Mouse (Mus musculus): ENCODE data around the gene Ndel1. TPM values are rescaled to one million over a fixed set of nuclear protein-coding genes. Genes with fewer than 3 reads are reported as not detected.

The Ndel1 gene
- polyA plus RNA-seq, 1 experiment from 2014 or later: 96.9 TPM

- Histone ChIP-seq H3K27ac (replicated peaks) (no peak overlapping the region), H3K9ac (no peak overlapping the region), H3K9me3 (no peaks in the 10 kb centered on the region), H3K4me3 (no peak overlapping the region), H3K4me2 (no peak overlapping the region), H3K4me1 (replicated peaks) (no peaks in the 10 kb centered on the region), H3K27me3 (no peaks in the 10 kb centered on the region), H3K36me3 (no peaks in the 10 kb centered on the region)
- whole genome bisulfite sequencing: 85% methylated on average over 5 of the region's 5 CpGs
- ATAC-seq (ENCODE audit: low read depth): no peak
These were observed 20.2 kb upstream of the Ndel1 start for GRCm38 (mm10) chr11:68891823-68892222.

DNA sequence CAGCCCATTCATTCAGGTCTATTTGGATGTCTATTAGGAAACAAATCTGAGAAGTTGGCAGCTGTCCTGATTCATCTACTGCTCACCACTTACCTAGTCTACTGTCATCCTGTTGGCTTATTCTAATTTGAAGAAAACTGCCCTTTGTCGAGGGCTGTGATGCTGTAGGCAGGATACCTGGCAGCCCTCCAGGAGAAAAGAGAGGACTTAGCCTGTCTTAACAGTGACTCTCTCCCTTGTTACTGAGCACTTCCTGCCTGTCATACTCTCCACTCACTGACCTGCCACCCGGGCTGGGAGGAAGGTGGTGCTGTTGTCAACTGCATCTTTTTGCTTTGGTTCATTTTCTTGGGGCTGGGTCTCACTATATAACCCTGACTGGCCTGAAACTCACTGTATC is 19.0 kb upstream of the Ndel1 start:
- no peak for ATAC-seq (ENCODE audit: low read depth)
- 39% methylated on average over 2 of the region's 2 CpGs for WGBS

DNA sequence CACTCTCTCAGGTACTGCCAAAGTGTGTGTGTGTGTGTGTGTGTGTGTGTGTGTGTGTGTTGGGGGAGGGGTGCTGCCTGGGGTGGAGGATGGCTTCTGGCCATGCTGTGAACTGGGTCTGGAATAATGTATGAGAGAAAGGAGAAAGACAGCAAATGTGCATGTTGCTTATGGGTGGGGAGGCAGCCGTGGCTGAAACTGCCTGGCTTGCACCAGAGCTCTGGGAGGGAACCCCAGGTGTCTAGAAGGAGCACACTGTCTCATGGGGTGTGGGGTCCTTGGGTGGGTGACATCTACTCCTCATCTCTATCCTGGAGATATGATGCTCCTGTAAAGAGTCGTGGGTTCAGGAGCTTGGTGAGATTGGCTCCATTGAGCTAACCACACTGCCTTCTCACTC is 17.0 kb upstream of the Ndel1 start:
- no peaks in the 10 kb centered on the region for H3K36me3 ChIP-seq
- 87% methylated on average over 2 of the region's 2 CpGs for WGBS
- no peaks in the 10 kb centered on the region for H3K9me3 ChIP-seq
- no peak overlapping the region for H3K27ac ChIP-seq (replicated peaks)
- H3K9ac ChIP-seq: no peak overlapping the region
- no peak for ATAC-seq (ENCODE audit: low read depth)
- no peak overlapping the region for H3K4me3 ChIP-seq
- H3K4me1 ChIP-seq (replicated peaks): no peaks in the 10 kb centered on the region
- no peaks in the 10 kb centered on the region for H3K27me3 ChIP-seq
- no peak overlapping the region for H3K4me2 ChIP-seq

More for the DNA sequence above, 19.0 kb upstream of the Ndel1 start:
- no peaks in the 10 kb centered on the region for H3K4me1 ChIP-seq (replicated peaks)
- H3K9me3 ChIP-seq: no peaks in the 10 kb centered on the region
- no peaks in the 10 kb centered on the region for H3K36me3 ChIP-seq
- H3K27me3 ChIP-seq: no peaks in the 10 kb centered on the region
- H3K9ac ChIP-seq: no peak overlapping the region
- H3K27ac ChIP-seq (replicated peaks): no peak overlapping the region
- no peak overlapping the region for H3K4me3 ChIP-seq
- no peak overlapping the region for H3K4me2 ChIP-seq

- no peak for ATAC-seq (ENCODE audit: low read depth)
- Histone ChIP-seq H3K4me3 (no peak within 1 kb of the TSS), H3K9me3 (no peaks in the 10 kb centered on the region), H3K9ac (no peak within 1 kb of the TSS), H3K27me3 (no peaks in the 10 kb centered on the region), H3K4me2 (no peak within 1 kb of the TSS), H3K27ac (replicated peaks) (no peak within 1 kb of the TSS), H3K4me1 (replicated peaks) (no peaks in the 10 kb centered on the region), H3K36me3 (no peaks in the 10 kb centered on the region)
- WGBS: 39% methylated on average over 6 of the region's 6 CpGs
These were observed 16.6 kb upstream of the Ndel1 start, which contains the start of gene Rnf222 for GRCm38 (mm10) chr11:68888253-68888652. Rnf222 (plus strand) TSS chr11:68888553.

GRCm38 (mm10) chr11:68886091-68886490 is 14.4 kb upstream of the Ndel1 start:
- no peaks in the 10 kb centered on the region for H3K27me3 ChIP-seq
- no peak for ATAC-seq (ENCODE audit: low read depth)
- WGBS: 91% methylated on average over 5 of the region's 5 CpGs

DNA sequence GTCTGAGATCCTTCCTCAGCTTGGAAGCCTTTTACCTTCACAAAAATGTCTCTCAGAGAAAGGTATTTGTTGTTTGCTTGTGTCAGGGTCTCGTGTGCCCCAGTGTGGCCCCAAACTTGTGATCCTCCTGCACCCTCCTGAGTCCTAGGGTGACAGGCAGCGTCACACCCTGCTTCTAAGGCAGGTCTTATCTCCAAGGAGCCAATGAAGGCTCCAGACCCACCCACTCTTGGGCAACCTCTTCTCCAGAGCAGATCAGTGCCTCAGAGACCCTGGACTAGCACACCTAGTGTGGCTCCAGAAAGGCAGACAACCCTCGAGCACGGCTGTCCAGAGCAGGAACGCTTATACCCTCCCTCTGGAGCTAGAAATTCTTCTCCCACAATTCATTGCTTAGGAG is 12.7 kb upstream of the Ndel1 start:
- no peak overlapping the region for H3K4me2 ChIP-seq
- no peaks in the 10 kb centered on the region for H3K9me3 ChIP-seq
- no peak for ATAC-seq (ENCODE audit: low read depth)
- no peak overlapping the region for H3K4me3 ChIP-seq
- no peaks in the 10 kb centered on the region for H3K27me3 ChIP-seq
- H3K4me1 ChIP-seq (replicated peaks): no peaks in the 10 kb centered on the region
- WGBS: 78% methylated on average over 5 of the region's 5 CpGs
- H3K27ac ChIP-seq (replicated peaks): no peak overlapping the region
- no peaks in the 10 kb centered on the region for H3K36me3 ChIP-seq
- no peak overlapping the region for H3K9ac ChIP-seq

More at GRCm38 (mm10) chr11:68886091-68886490, 14.4 kb upstream of the Ndel1 start:
- Histone ChIP-seq H3K9ac (no peak overlapping the region), H3K27ac (replicated peaks) (no peak overlapping the region), H3K9me3 (no peaks in the 10 kb centered on the region), H3K36me3 (no peaks in the 10 kb centered on the region), H3K4me2 (no peak overlapping the region), H3K4me3 (no peak overlapping the region), H3K4me1 (replicated peaks) (no peaks in the 10 kb centered on the region)

DNA sequence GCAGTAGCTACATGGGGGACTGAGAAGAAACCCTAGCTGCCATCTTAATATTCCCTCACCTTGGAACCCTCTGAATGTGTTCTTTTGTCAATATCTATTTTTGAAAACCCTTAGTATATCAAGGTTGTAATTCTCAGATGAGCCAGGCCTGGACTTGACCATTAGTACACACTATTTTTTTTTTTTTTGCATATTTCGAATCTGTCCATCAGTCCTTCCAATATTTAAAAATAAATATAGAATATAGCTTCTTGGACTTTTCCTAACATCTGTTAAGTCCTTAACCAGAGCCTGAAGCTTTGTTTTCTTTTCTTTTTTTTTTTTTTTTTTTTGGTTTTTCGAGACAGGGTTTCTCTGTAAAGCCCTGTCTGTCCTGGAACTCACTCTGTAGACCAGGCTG is 12.2 kb upstream of the Ndel1 start:
- H3K4me3 ChIP-seq: no peak overlapping the region
- H3K4me1 ChIP-seq (replicated peaks): no peaks in the 10 kb centered on the region
- 70% methylated on average over 2 of the region's 2 CpGs for WGBS
- H3K27me3 ChIP-seq: no peaks in the 10 kb centered on the region
- no peak overlapping the region for H3K4me2 ChIP-seq
- no peaks in the 10 kb centered on the region for H3K9me3 ChIP-seq
- no peak for ATAC-seq (ENCODE audit: low read depth)
- H3K36me3 ChIP-seq: no peaks in the 10 kb centered on the region
- no peak overlapping the region for H3K27ac ChIP-seq (replicated peaks)
- H3K9ac ChIP-seq: no peak overlapping the region

DNA sequence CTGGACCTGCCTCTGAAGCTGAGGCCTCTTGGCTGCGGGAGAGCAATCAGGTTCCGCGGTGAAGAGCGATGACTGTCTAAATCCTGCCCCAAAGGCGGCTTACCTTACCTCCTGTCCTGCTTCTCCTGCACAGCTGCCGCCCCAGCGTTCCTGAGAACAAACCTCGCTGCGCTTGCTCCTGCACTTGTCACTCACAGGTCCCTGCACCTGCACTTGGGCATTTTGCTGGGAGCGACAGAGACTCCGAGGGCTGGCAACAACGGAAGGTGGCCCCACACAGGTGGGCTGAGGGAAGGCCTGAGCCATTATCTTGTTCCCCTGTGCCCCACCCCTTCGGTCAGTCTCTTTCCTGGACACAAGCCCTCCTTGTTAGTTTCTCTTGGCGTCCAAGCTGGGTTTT is 10.4 kb upstream of the Ndel1 start:
- WGBS: 30% methylated on average over 14 of the region's 14 CpGs
- H3K4me3 ChIP-seq: no peak overlapping the region

DNA sequence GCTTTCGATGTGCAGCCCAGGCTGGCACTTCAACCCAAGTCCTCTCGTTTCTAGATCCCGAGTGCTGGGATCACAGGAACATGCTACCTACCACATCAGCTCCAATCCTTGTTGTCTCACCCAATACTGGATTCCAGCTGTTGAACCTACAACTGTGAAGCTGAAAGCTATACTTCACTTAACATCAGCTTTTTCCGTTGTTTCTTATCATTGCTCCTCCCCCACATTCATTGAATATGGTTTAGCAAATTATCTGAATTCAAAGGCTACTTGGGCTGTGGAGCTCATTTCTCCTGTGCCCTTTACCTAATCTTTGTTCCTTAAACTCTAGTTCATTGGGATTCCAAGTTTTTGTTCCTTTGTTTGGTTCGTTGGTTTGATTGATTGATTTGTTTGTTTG is 7.2 kb upstream of the Ndel1 start:
- Histone ChIP-seq H3K27ac (replicated peaks) (no peak overlapping the region), H3K4me2 (no peak overlapping the region), H3K36me3 (no peaks in the 10 kb centered on the region), H3K9ac (no peak overlapping the region), H3K9me3 (no peaks in the 10 kb centered on the region), H3K27me3 (no peaks in the 10 kb centered on the region), H3K4me3 (no peak overlapping the region), H3K4me1 (replicated peaks) (no peaks in the 10 kb centered on the region)
- ATAC-seq (ENCODE audit: low read depth): no peak
- 85% methylated on average over 5 of the region's 5 CpGs for WGBS

More for the DNA sequence above, 10.4 kb upstream of the Ndel1 start:
- Histone ChIP-seq H3K27ac (replicated peaks) (no peak overlapping the region), H3K9ac (no peak overlapping the region), H3K9me3 (no peaks in the 10 kb centered on the region), H3K4me2 (no peak overlapping the region), H3K36me3 (no peaks in the 10 kb centered on the region), H3K4me1 (replicated peaks) (no peaks in the 10 kb centered on the region), H3K27me3 (no peaks in the 10 kb centered on the region)
- no peak for ATAC-seq (ENCODE audit: low read depth)

DNA sequence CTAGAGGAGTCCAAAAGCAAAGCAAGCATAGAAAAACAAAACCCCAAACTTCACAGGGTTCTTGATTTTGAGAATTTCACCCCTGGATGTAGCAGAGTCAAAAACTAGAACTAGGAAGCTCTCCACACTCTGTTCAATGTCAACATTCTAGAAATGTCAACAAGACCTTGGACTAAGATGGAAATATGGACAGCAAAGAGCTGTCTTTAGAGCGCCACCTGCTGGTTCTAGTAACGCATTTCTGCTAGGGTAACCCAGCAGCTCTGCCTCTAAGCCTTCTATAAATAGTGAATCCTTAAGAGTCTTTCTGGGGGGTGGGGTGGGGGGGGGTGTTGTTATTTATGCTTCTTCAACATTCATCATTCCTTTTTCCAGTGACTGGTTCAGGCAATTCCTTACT is 3.2 kb upstream of the Ndel1 start:
- ATAC-seq (ENCODE audit: low read depth): no peak
- H3K27ac ChIP-seq (replicated peaks): no peak overlapping the region
- H3K36me3 ChIP-seq: no peaks in the 10 kb centered on the region
- H3K9me3 ChIP-seq: no peaks in the 10 kb centered on the region
- WGBS: 0% methylated on average over 2 of the region's 2 CpGs
- H3K27me3 ChIP-seq: no peaks in the 10 kb centered on the region
- H3K4me2 ChIP-seq: no peak overlapping the region
- no peak overlapping the region for H3K9ac ChIP-seq
- H3K4me3 ChIP-seq: no peak overlapping the region
- H3K4me1 ChIP-seq (replicated peaks): no peaks in the 10 kb centered on the region

- Histone ChIP-seq H3K9me3 (no peaks in the 10 kb centered on the region), H3K36me3 (no peaks in the 10 kb centered on the region), H3K4me3 (no peak overlapping the region), H3K4me2 (no peak overlapping the region), H3K27ac (replicated peaks) (no peak overlapping the region), H3K9ac (no peak overlapping the region), H3K27me3 (no peaks in the 10 kb centered on the region), H3K4me1 (replicated peaks) (no peaks in the 10 kb centered on the region)
- no peak for ATAC-seq (ENCODE audit: low read depth)
- 93% methylated on average over 9 of the region's 9 CpGs for WGBS
These were observed 381 bp downstream of the Ndel1 start for GRCm38 (mm10) chr11:68871277-68871676.

DNA sequence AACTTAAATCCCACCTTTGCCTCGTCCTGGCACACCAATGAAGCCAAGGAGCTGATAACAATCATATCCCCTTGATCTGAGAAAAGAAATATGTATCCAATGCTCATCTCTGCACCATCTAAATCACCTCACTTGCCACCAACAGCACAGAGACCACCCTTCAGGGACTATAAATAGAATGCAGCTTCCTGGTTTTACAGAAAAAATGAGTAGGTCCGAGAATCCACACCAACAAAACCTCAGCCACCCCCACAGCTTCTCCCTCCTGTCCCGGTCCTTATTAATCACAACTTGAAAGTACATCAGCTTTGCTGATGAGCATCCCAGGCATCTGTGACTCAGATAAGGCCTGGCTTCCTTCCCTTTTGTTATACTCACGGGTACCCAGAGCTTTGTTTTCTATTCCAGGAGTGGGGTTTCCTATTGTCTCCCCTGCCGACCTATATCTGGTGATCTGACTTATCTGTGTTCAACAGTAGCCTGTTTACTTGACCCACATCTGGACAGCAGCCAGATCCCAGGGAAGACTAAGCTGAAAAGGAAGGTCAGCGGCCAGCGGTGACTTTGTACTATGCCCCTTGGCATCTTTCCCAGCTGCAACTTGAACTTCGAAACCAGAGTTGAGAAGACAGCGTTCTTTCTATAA is 7.0 kb downstream of the Ndel1 start:
- no peaks in the 10 kb centered on the region for H3K36me3 ChIP-seq
- 63% methylated on average over 9 of the region's 9 CpGs for WGBS
- no peak overlapping the region for H3K9ac ChIP-seq
- no peaks in the 10 kb centered on the region for H3K27me3 ChIP-seq
- H3K4me2 ChIP-seq: no peak overlapping the region
- H3K9me3 ChIP-seq: no peaks in the 10 kb centered on the region
- no peak overlapping the region for H3K4me3 ChIP-seq
- H3K4me1 ChIP-seq (replicated peaks): no peaks in the 10 kb centered on the region
- no peak overlapping the region for H3K27ac ChIP-seq (replicated peaks)
- no peak for ATAC-seq (ENCODE audit: low read depth)

DNA sequence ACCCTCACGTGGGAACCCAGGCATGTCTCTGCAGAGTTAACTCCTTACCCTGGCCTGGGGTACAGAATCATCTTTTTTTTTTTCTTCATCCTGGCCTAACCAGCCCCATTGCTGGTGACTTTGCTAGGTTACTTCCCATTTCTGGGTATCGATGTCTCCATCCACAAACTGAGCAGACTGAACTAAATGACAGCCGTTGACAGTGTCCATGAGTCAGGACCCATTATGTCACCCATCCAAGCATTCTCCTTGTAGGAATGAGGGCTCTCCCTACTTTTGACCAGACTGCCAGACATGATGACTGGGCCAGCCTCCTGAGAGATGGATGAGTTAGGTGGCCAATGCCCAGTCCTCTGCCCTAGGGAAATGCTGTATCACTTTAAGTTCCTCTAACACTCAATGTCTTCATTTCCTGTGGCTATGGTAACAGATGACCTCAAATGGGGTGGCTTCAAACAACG is 8.0 kb downstream of the Ndel1 start:
- no peak for ATAC-seq (ENCODE audit: low read depth)
- Histone ChIP-seq H3K4me3 (no peak overlapping the region), H3K4me1 (replicated peaks) (no peaks in the 10 kb centered on the region), H3K9ac (no peak overlapping the region), H3K4me2 (no peak overlapping the region), H3K27ac (replicated peaks) (no peak overlapping the region), H3K9me3 (no peaks in the 10 kb centered on the region), H3K27me3 (no peaks in the 10 kb centered on the region), H3K36me3 (no peaks in the 10 kb centered on the region)
- WGBS: 79% methylated on average over 4 of the region's 4 CpGs
